Mouse (Mus musculus) kidney, postnatal 0 days (tissue): ENCODE data around the gene Exoc2. TPM values are rescaled to one million over a fixed set of nuclear protein-coding genes. Genes with fewer than 3 reads are reported as not detected.
A peak's percentile ranks its signal among the peaks of the same experiment; 100 is the strongest.

Experiments used
- ATAC-seq: fragments of 200-750 bp; cut with Nextera tagmentation; replicated peaks from 2 replicates; pipeline ENCODE4 v1.8.0; 2017; ENCODE audit warnings: low read depth, moderate number of reproducible peaks, moderate TSS enrichment, moderate library complexity; ENCODE audit not compliant: low FRiP score
- DNase-seq: peaks from one replicate; pipeline ENCODE4 v3.0.0-alpha.2; 2016; ENCODE audit warnings: low spot score
- H3K27ac ChIP-seq: fragments of 300-500 bp; sonication (generic); 2 replicates; pipeline ENCODE4 v1.5.1; 2014; ENCODE audit warnings: mild to moderate bottlenecking
- H3K27me3 ChIP-seq: fragments of 300-500 bp; sonication (generic); 2 replicates; pipeline ENCODE4 v1.6.1; 2014; ENCODE audit warnings: low read length, mixed read lengths; ENCODE audit not compliant: insufficient read depth
- H3K36me3 ChIP-seq: fragments of 300-500 bp; sonication (generic); 2 replicates; pipeline ENCODE4 v1.6.1; 2014; ENCODE audit warnings: low read length, mixed read lengths; ENCODE audit not compliant: insufficient read depth
- H3K4me1 ChIP-seq: fragments of 300-500 bp; sonication (generic); replicated peaks from 2 replicates; pipeline ENCODE4 v1.6.1; 2014; ENCODE audit warnings: antibody characterized with exemption, low read length, mixed read lengths; ENCODE audit not compliant: insufficient read depth
- H3K4me2 ChIP-seq: fragments of 300-500 bp; sonication (generic); 2 replicates; pipeline ENCODE4 v1.6.1; 2014; ENCODE audit warnings: mild to moderate bottlenecking, low read length, moderate library complexity, mixed read lengths
- H3K4me3 ChIP-seq: fragments of 300-500 bp; sonication (generic); replicated peaks from 2 replicates; pipeline ENCODE4 v1.5.1; 2014; ENCODE audit warnings: low read depth, low read length
- H3K9ac ChIP-seq: fragments of 300-500 bp; sonication (generic); 2 replicates; pipeline ENCODE4 v1.6.1; 2014; ENCODE audit warnings: low read depth, low read length
- H3K9me3 ChIP-seq: fragments of 300-500 bp; sonication (generic); replicated peaks from 2 replicates; pipeline ENCODE4 v1.6.1; 2016; ENCODE audit warnings: low read length, inconsistent platforms, mixed read lengths
- CTCF ChIP-seq: IDR thresholded peaks from 2 replicates; pipeline ENCODE4 v1.5.1; 2016; ENCODE audit warnings: antibody characterized with exemption, low read depth, mild to moderate bottlenecking, moderate library complexity
- WGBS: fragments of 180-500 bp; shearing (Covaris S2); extraction: QIAGEN DNeasy Blood & Tissue Kit; methylation state at CpG from one replicate; pipeline ENCODE4 v1.1.7; 2014; 5-methylcytosine and 5-hydroxymethylcytosine counted together
- polyA plus RNA-seq: library from polyadenylated mRNA; unstranded; fragments of >200 nt; fragmentation: Nextera tagmentation; extraction: Ambion mirVana; gene quantifications from 2 replicates; pipeline ENCODE4 v1.2.1, GENCODE M21; 2015

Exoc2 gene
- polyA plus RNA-seq, 1 experiment from 2014 or later = 22.1 TPM

DNA sequence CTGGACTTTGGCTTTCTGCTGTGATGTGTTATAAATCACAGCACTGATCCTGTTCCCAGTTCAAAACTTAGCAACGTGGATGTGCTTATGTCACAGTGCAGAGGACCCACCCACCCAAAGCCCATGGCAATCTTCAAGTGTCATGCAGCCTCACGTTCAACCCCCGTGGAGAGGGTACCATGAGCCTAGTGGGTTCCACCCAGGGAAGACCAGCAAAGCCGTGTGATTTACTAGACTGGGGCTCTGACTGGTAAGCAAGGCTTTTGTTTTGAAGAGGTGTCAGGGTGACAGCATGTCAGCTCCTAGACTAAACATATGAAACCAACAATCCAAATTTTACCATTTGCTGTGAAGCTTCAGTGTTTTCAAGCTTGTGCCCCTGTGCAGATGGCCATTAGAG, 132.6 kb downstream of the Exoc2 start:
- no peak overlapping the region for H3K27ac ChIP-seq
- WGBS = 65% methylated on average over 4 of the region's 4 CpGs
- no peak overlapping the region for H3K4me3 ChIP-seq
- no peak overlapping the region for H3K9ac ChIP-seq
- ATAC-seq = no peak
- no peak for TF ChIP-seq CTCF
- DNase-seq = no peak
- H3K36me3 ChIP-seq = no peaks in the 10 kb centered on the region
- H3K4me2 ChIP-seq = no peak overlapping the region
- H3K4me1 ChIP-seq = no peaks in the 10 kb centered on the region
- no peaks in the 10 kb centered on the region for H3K9me3 ChIP-seq
- no peaks in the 10 kb centered on the region for H3K27me3 ChIP-seq

DNA sequence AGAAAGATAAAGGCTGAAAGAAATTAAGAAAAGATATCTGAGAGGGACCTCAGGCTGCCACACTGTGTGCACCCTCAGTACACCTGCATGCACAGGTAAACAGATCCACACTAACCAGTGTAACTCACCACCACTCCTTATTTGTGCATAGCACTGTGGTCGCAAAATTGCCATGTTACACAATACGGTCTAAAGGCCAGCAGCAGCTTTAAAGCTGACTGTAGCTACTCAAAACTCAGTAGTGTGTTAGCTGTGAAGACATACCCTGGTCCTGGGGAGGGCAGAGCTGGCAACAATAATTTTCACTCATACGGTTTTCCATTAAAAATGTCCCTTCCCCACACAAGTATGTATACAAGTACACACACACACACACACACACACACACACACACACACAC, 133.2 kb downstream of the Exoc2 start:
- Histone ChIP-seq H3K27ac (no peak overlapping the region), H3K4me2 (no peak overlapping the region), H3K9me3 (no peaks in the 10 kb centered on the region), H3K4me3 (no peak overlapping the region), H3K9ac (no peak overlapping the region), H3K27me3 (no peaks in the 10 kb centered on the region), H3K36me3 (no peaks in the 10 kb centered on the region), H3K4me1 (no peaks in the 10 kb centered on the region)
- no peak for TF ChIP-seq CTCF
- DNase-seq (no peak), ATAC-seq (no peak)
- 86% methylated on average over 3 of the region's 3 CpGs for WGBS

DNA sequence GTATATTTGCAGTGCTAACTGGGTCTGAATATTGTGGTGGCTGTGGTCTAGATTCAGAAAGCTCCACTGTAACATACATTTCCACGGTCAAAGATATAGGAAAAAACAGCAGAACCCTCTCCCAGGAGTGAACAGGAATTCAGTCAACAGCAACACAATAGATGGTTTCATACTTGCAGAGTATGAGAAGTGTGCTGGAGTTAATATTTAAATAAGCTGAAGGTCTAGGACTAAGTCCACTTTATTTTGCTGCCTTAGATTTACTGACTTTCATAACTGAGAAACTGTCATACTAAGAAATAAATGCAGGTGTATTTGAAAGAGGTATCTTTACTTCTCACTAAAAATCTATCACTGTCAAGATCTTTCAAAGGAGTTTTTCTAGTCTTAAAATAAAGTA, 137.6 kb downstream of the Exoc2 start:
- Histone ChIP-seq H3K9ac (no peak overlapping the region), H3K4me1 (peaks cover 6% of the 10 kb centered on the region; the same call in 1 of the 2 replicates), H3K36me3 (no peaks in the 10 kb centered on the region), H3K4me2 (no peak overlapping the region), H3K27me3 (no peaks in the 10 kb centered on the region), H3K9me3 (no peaks in the 10 kb centered on the region), H3K4me3 (no peak overlapping the region), H3K27ac (no peak overlapping the region)
- no peak for ATAC-seq
- 83% methylated on average over 1 of the region's 1 CpGs for WGBS
- TF ChIP-seq CTCF = no peak
- no peak for DNase-seq

GRCm38 (mm10) chr13:30834859-30835258, 139.0 kb downstream of the Exoc2 start:
- 74% methylated on average over 9 of the region's 9 CpGs for WGBS
- Histone ChIP-seq H3K36me3 (no peaks in the 10 kb centered on the region), H3K4me2 (0 out of 2 replicates have a peak overlapping the region, but pooled peaks have one; percentile 23), H3K9ac (no peak overlapping the region), H3K4me3 (no peak overlapping the region), H3K27ac (no peak overlapping the region), H3K27me3 (no peaks in the 10 kb centered on the region), H3K4me1 (peaks cover 10% of the 10 kb centered on the region; the same call in 1 of the 2 replicates), H3K9me3 (no peaks in the 10 kb centered on the region)
- TF ChIP-seq CTCF = no peak
- DNase-seq (no peak), ATAC-seq (no peak)

DNA sequence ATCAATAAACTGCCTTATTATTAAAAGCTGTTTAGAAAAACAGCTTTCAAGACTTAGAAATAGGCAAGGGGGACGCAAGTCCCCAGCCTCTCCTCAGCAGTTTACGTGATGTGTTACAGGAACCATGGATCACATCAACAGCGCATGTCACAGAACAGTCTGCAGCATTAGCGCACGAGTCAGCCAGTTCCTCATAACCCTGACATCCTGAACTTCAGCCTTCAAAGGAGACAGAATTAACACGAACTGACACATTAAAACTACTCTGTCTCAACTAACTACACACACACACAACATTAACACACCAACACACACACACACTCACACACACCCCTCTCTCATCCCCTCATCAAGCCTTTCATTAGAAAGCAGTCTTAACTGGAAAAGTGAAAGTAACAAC, 139.5 kb downstream of the Exoc2 start:
- no peaks in the 10 kb centered on the region for H3K27me3 ChIP-seq
- no peak overlapping the region for H3K9ac ChIP-seq
- H3K4me1 ChIP-seq = peaks cover 10% of the 10 kb centered on the region; the same call in 1 of the 2 replicates
- H3K9me3 ChIP-seq = no peaks in the 10 kb centered on the region
- no peak for TF ChIP-seq CTCF
- H3K4me3 ChIP-seq = no peak overlapping the region
- DNase-seq = no peak
- H3K27ac ChIP-seq = no peak overlapping the region
- 65% methylated on average over 6 of the region's 6 CpGs for WGBS
- no peaks in the 10 kb centered on the region for H3K36me3 ChIP-seq
- peak overlapping the region; percentile 23; the same call in 1 of the 2 replicates for H3K4me2 ChIP-seq
- no peak for ATAC-seq

- Histone ChIP-seq H3K4me1 (peaks cover 10% of the 10 kb centered on the region; the same call in 1 of the 2 replicates), H3K9me3 (no peaks in the 10 kb centered on the region), H3K27ac (no peak overlapping the region), H3K4me2 (no peak overlapping the region), H3K9ac (no peak overlapping the region), H3K27me3 (no peaks in the 10 kb centered on the region), H3K36me3 (no peaks in the 10 kb centered on the region), H3K4me3 (no peak overlapping the region)
- no peak for ATAC-seq
- no peak for TF ChIP-seq CTCF
- WGBS = 63% methylated on average over 6 of the region's 6 CpGs
- peak; percentile 20 for DNase-seq
Observed at GRCm38 (mm10) chr13:30833476-30834149, 140.3 kb downstream of the Exoc2 start.
